Mouse (Mus musculus): ENCODE results near the gene Tcf7l1.

Gene Tcf7l1

GRCm38 (mm10) chr6:72655309-72656052 is 133.6 kb downstream of the Tcf7l1 start:
- no peak for DNase-seq

DNA sequence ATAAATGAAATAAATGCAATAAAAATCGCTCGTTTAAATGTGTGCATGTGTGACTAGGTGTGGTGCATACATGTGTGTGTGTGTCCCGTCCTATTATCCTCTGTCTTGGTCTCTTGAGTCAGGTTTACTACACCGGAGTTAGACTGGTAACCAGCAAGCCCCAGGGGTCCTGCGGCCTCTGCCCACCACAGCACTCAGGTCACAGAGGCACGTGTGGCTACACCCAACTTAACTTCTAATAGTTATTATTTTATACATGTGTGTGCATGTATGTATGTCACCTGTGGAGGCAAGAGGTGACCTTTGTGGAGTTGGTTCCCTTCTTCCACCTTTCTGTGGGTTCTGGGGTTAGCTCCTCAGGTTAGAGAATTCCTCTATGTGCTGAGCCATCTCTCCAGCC is 134.7 kb downstream of the Tcf7l1 start:
- no peak for DNase-seq

- DNase-seq, result no peak
These were observed 135.6 kb downstream of the Tcf7l1 start for GRCm38 (mm10) chr6:72653419-72653818.

GRCm38 (mm10) chr6:72650338-72650851 is 138.7 kb downstream of the Tcf7l1 start:
- no peak for DNase-seq

DNA sequence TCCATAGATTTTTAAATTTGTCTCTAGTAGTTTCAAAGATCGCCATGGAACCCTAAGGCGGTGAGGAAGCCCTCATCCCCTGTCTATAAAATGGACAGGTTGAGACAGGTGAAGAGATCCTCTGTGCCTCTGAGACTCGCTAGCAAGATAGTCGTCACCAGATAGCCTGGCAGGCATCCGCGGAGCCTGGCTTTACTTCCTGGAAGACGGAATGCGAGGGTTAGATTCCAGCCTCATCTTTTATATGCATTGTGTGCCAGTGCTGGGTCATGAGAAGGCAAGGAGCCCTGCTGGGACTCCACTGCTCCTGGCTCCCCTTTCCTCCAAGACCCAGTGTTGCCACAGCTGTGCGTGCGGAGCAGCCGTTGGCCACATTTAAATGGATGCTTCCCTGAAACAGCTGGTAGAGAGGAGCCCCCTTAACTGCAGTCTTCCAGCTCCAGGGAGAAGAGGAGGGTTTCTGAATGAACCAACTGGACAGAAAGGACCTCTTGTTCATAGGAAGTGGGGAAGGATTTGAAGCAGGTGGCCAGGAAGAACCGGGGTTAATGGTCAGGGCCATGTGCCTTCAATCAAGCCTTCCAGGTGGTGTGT is 141.0 kb downstream of the Tcf7l1 start:
- DNase-seq, result no peak

DNA sequence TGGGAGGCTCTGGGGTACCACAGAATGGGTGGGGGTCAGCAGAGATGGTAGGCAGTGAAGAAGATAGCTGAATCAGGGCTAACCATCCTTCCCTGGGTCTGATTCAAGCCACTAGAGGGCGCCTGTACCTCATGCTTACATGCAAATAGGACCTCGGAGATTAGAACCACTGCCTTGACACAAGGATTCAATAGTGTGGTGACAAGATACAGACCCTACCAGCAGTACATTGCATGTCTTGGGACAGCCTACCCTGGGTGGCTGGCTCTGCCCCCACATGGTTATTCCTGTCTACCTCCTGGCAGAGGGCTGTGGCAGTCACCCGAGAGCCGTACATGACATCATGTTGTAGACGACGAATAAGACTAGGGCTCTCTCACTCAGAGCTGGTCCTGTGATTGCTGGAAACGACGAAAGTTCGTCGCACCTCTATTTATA is 141.7 kb downstream of the Tcf7l1 start:
- peak; percentile 40 to 54 for DNase-seq

DNA sequence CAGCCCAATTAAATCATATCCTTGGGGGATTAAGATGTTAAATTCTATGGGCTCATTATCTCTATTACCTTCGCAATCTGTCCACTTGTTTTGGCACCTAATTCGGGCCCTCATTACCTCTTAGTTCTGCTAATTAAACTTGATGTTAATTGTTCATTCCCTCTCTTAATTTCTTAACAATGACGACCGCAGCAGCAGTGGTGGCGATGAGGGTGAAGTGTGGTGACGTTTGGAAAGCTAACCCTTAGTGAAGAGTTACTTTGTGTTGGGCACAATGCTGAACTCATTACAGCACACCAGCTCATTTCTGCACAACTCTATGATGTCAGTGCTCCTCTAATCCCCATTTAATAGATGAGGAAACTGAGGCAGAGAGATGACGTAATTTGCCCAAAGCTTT is 143.7 kb downstream of the Tcf7l1 start:
- DNase-seq, result no peak

DNA sequence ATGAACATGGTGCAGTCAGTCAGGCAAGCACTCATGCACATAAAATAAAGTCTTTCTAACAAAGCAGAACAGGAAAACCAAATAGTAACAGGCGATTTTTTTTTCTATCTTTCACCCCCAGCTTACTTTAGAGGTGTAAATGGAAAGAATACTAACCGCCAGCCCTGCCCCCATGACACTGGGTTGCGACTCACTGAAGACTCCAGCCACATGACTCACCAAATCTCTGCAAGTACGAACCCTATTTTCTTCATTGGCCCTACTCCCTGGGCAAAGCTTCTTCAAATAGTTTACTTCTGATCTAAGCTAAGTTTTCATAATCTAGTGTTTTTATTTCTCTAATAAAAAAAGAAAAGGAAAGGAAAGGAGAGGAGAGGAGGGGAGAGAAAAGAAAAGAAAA is 144.5 kb downstream of the Tcf7l1 start:
- DNase-seq, result no peak

- DNase-seq, result no peak
These were observed 147.7 kb downstream of the Tcf7l1 start for GRCm38 (mm10) chr6:72641218-72641954.

DNA sequence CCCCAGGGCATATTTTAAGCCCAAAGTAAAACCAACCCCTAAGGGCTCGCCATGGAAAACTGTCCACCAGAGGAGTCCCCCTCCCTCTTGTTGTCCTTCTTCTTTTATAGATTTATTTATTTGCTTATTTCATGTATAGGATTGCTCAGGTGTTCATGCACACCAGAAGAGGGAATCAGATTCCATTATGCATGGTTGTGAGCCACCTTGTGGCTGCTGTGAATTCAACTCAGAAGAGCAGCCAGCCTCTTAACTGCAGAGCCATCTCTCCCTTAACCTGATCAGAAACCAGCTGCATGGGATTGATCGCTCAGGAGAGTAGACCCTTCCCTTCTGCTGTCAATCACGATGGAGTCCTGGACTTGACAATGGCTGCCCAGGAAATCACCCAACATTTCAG is 152.1 kb downstream of the Tcf7l1 start:
- no peak for DNase-seq

GRCm38 (mm10) chr6:72635760-72636431 is 153.2 kb downstream of the Tcf7l1 start:
- DNase-seq, result peak in 1 of 2 experiments; percentile 31

- no peak for DNase-seq
These were observed 154.7 kb downstream of the Tcf7l1 start for GRCm38 (mm10) chr6:72634311-72634710.

DNA sequence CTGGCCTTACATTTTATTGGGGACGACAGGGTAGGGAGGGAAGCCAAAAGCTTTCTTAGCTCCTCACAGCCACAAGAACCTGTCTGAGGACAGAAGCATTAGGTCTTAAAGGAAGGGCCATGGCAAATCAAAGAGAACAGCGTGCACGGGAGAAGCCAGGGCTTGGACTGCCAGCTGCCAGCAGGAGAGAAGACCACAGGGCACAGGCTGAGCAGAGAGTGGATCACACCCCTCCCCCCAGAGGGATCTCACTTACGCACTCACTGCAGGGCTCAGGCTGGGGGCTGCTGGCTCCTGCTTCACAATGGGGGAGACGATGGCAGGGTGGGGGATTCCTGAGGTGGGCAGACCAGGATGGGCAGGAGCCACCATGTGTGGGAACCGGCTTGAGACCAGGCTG is 157.4 kb downstream of the Tcf7l1 start:
- no peak for DNase-seq

DNA sequence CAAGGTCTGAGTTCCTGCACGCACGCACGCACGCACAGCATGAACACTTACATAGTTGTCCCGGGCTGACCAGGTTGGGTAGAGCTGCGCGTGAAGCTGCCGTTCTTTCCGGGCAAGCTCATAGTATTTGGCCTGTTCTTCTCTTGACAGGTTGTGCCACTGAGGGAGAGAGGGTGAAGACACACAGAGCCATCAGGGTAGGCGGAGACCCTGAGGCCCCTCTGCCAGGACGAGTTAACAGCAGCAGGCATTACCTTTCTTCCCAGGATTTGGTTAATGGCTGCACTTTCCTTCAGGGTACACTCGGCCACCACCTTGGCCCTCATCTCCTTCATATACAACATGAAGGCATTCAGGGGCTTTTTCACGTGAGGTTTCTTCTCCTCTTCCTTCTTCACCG is 158.1 kb downstream of the Tcf7l1 start:
- DNase-seq, result no peak

GRCm38 (mm10) chr6:72630370-72630769 is 158.7 kb downstream of the Tcf7l1 start:
- DNase-seq, result no peak

GRCm38 (mm10) chr6:72627276-72627675 is 161.8 kb downstream of the Tcf7l1 start:
- no peak for DNase-seq

DNA sequence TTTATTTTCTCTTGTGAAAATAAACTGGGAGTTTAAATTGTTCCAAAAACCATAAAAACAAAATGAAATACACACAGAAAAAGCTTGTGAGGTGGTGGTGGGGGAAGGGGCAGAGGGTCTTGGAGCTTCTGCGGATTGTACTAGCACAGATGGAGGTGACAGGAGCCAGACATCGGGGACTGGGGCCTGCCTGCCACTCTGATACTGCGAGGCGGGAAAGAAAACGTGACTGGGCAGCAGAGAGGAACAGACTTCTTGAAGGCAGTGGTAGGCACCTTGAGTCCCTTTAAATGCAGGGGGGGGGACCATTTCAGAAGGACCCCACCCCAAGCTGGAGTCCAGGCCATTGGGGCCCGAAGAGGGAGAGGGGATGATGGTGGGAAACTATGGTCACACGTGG is 162.7 kb downstream of the Tcf7l1 start:
- DNase-seq, result no peak

- no peak for DNase-seq
These were observed 165.2 kb downstream of the Tcf7l1 start for GRCm38 (mm10) chr6:72623661-72624402.

DNA sequence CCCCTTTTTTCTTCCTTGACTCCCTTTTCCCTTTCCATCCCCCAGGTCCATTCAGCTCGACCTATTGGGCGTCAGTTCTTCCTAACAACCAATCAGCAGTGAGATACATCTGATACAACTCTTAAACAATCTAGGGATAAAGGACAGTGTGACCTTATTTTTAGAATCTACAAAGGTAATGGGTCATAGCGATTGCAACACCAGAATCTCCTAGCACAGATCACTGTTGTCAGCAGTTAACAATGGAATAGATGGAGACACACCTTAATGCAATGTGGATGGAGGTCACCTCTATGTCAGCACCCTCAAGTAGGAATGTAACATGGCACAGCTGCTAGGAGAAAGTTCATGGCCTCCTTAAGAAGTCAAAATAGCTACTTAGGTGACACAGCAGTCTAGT is 166.1 kb downstream of the Tcf7l1 start:
- no peak for DNase-seq

GRCm38 (mm10) chr6:72620920-72621319 is 168.1 kb downstream of the Tcf7l1 start:
- no peak for DNase-seq

GRCm38 (mm10) chr6:72619734-72620532 is 169.1 kb downstream of the Tcf7l1 start:
- DNase-seq, result no peak

Data from cerebellum, adult 18-20 months (tissue).